Mouse (Mus musculus) bone marrow macrophage, adult 2 months (primary cell): ENCODE results near the gene St3gal2.

ENCODE experiments used
- CTCF ChIP-seq: IDR thresholded peaks from 2 replicates; pipeline ENCODE4 v1.5.1; 2012; ENCODE audit warnings: low read depth, mild to moderate bottlenecking, low read length, moderate library complexity
- POLR2A ChIP-seq: IDR thresholded peaks from 2 replicates; pipeline ENCODE4 v1.6.1; 2012; ENCODE audit warnings: mild to moderate bottlenecking, low read depth, low read length, borderline replicate concordance

DNA sequence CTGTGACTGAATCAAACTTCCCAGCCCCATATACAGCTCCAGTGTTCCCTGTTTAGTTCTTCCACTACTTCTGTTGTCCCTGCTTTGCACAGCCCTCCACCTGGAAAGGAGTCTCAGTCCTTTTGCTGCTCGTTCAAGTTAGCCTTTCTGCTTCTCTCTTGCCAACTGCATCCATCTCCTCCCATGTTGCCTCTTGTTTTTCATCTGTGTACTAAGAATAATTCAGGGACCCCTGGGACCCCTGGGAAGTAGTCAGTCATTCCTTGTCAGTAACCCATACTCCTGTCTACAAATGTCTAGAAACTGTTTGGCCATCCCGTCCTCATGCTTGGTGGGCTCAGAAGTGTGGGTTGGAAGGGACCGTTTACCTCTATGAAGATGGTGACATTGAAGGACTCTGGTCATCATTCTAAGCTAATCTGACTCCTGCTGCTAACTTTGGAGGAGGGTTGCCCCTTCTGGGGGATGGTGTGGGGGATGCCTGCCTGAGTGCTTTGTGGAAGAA, 1.1 kb downstream of the St3gal2 start:
- TF ChIP-seq CTCF, result no peak
- TF ChIP-seq POLR2A, result no peak
